Mouse (Mus musculus) intestine, postnatal 0 days (tissue): ENCODE measurements around the gene P2rx7. TPM values are rescaled to one million over a fixed set of nuclear protein-coding genes. Genes with fewer than 3 reads are reported as not detected.

Source experiments
- ATAC-seq: fragments of 200-750 bp; cut with Nextera tagmentation; 2 replicates; pipeline ENCODE4 v1.8.0; 2017; ENCODE audit warnings: mild to moderate bottlenecking, moderate TSS enrichment, moderate library complexity
- H3K27ac ChIP-seq: fragments of 300-500 bp; sonication (generic); 2 replicates; pipeline ENCODE4 v1.5.1; 2014; ENCODE audit warnings: mild to moderate bottlenecking, low read depth, low read length, moderate library complexity
- H3K27me3 ChIP-seq: fragments of 300-500 bp; sonication (generic); replicated peaks from 2 replicates; pipeline ENCODE4 v1.6.1; 2014; ENCODE audit warnings: low read length, mixed read lengths; ENCODE audit not compliant: control insufficient read depth, insufficient read depth
- H3K36me3 ChIP-seq: fragments of 300-500 bp; sonication (generic); 2 replicates; pipeline ENCODE4 v1.6.1; 2014; ENCODE audit warnings: mild to moderate bottlenecking, moderate library complexity; ENCODE audit not compliant: control insufficient read depth, insufficient read depth
- H3K4me1 ChIP-seq: fragments of 300-500 bp; sonication (generic); replicated peaks from 2 replicates; pipeline ENCODE4 v1.6.1; 2014; ENCODE audit warnings: antibody characterized with exemption, low read length, mixed read lengths; ENCODE audit not compliant: control insufficient read depth, insufficient read depth
- H3K4me2 ChIP-seq: fragments of 300-500 bp; sonication (generic); replicated peaks from 2 replicates; pipeline ENCODE4 v1.6.1; 2014; ENCODE audit warnings: low read depth, mild to moderate bottlenecking, moderate library complexity
- H3K4me3 ChIP-seq: fragments of 300-500 bp; sonication (generic); 2 replicates; pipeline ENCODE4 v1.5.1; 2014; ENCODE audit warnings: low read depth, low read length
- H3K9ac ChIP-seq: fragments of 300-500 bp; sonication (generic); 2 replicates; pipeline ENCODE4 v1.6.1; 2014; ENCODE audit warnings: mild to moderate bottlenecking, low read depth, low read length
- H3K9me3 ChIP-seq: fragments of 300-500 bp; sonication (generic); 2 replicates; pipeline ENCODE4 v1.6.1; 2016; ENCODE audit warnings: mixed run types; ENCODE audit not compliant: control insufficient read depth
- CTCF ChIP-seq: sonication (generic); IDR thresholded peaks from 2 replicates; pipeline ENCODE4 v1.5.1; 2016; ENCODE audit warnings: low read depth, mild to moderate bottlenecking, control low read depth, antibody characterized with exemption, moderate library complexity
- WGBS: fragments of 180-500 bp; shearing (Covaris S2); extraction: QIAGEN DNeasy Blood & Tissue Kit; methylation state at CpG from one replicate; pipeline ENCODE4 v1.1.7; 2014; 5-methylcytosine and 5-hydroxymethylcytosine counted together
- polyA plus RNA-seq: library from polyadenylated mRNA; unstranded; fragments of >200 nt; fragmentation: Nextera tagmentation; extraction: Ambion mirVana; gene quantifications from 2 replicates; pipeline ENCODE4 v1.2.1, GENCODE M21; 2015

P2rx7 gene
- polyA plus RNA-seq, 1 experiment from 2014 or later = 1.6 TPM

DNA sequence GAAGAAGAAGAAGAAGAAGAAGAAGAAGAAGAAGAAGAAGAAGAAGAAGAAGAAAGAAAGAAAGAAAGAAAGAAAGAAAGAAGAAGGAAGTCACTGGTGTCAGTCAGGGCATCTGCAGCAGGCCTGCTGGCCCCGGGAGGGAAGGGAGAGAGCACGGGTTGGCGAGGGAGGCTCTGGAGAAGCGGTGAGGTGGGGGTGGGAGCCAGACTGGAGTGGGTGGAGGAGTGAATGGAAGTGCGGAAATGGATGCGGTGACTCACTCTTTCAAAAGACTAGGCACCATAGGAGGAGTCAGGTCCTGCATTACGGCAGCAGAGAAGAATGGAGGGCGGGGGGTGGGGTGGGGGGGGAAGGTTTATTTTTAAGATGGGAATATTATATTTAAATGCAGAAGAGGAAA is 5.6 kb downstream of the P2rx7 start:
- Histone ChIP-seq H3K27me3 (no peaks in the 10 kb centered on the region), H3K9me3 (no peaks in the 10 kb centered on the region), H3K4me3 (no peak overlapping the region), H3K4me2 (no peak overlapping the region), H3K36me3 (no peaks in the 10 kb centered on the region), H3K27ac (no peak overlapping the region), H3K4me1 (no peaks in the 10 kb centered on the region), H3K9ac (no peak overlapping the region)
- TF ChIP-seq CTCF = no peak
- WGBS = 83% methylated on average over 8 of the region's 8 CpGs
- no peak for ATAC-seq

- H3K36me3 ChIP-seq = no peaks in the 10 kb centered on the region
- H3K9me3 ChIP-seq = no peaks in the 10 kb centered on the region
- TF ChIP-seq CTCF = no peak
- H3K9ac ChIP-seq = no peak overlapping the region
- 89% methylated on average over 8 of the region's 8 CpGs for WGBS
- no peaks in the 10 kb centered on the region for H3K27me3 ChIP-seq
- ATAC-seq = no peak
- no peaks in the 10 kb centered on the region for H3K4me1 ChIP-seq
- H3K27ac ChIP-seq = no peak overlapping the region
- no peak overlapping the region for H3K4me2 ChIP-seq
- no peak overlapping the region for H3K4me3 ChIP-seq
Observed at GRCm38 (mm10) chr5:122650100-122650499, 6.4 kb downstream of the P2rx7 start.

DNA sequence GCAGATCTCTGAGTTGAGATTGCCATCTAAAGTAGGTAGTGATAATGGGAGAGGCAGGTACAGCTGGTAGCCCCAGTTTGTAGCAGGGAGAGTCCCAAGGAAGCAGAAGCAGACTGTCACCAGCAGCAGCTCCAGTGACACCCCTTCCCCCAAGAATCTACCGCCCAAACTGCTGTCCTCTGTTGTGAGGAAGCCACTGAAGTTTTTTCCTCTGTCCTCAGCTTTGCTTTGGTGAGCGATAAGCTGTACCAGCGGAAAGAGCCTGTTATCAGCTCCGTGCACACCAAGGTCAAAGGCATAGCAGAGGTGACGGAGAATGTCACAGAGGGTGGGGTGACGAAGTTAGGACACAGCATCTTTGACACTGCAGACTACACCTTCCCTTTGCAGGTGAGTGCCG is 8.8 kb downstream of the P2rx7 start:
- no peak for ATAC-seq
- no peak for TF ChIP-seq CTCF
- H3K9me3 ChIP-seq = no peaks in the 10 kb centered on the region
- 48% methylated on average over 7 of the region's 7 CpGs for WGBS
- H3K4me2 ChIP-seq = no peak overlapping the region
- no peak overlapping the region for H3K4me3 ChIP-seq
- no peak overlapping the region for H3K9ac ChIP-seq
- H3K4me1 ChIP-seq = no peaks in the 10 kb centered on the region
- H3K27ac ChIP-seq = no peak overlapping the region
- H3K36me3 ChIP-seq = no peaks in the 10 kb centered on the region
- no peaks in the 10 kb centered on the region for H3K27me3 ChIP-seq

GRCm38 (mm10) chr5:122653112-122653445 is 9.4 kb downstream of the P2rx7 start:
- H3K36me3 ChIP-seq = no peaks in the 10 kb centered on the region
- ATAC-seq = no peak
- no peak overlapping the region for H3K4me3 ChIP-seq
- H3K9me3 ChIP-seq = no peaks in the 10 kb centered on the region
- H3K4me1 ChIP-seq = no peaks in the 10 kb centered on the region
- no peak for TF ChIP-seq CTCF
- no peaks in the 10 kb centered on the region for H3K27me3 ChIP-seq
- no peak overlapping the region for H3K9ac ChIP-seq
- no peak overlapping the region for H3K27ac ChIP-seq
- 82% methylated on average over 10 of the region's 10 CpGs for WGBS
- no peak overlapping the region for H3K4me2 ChIP-seq

DNA sequence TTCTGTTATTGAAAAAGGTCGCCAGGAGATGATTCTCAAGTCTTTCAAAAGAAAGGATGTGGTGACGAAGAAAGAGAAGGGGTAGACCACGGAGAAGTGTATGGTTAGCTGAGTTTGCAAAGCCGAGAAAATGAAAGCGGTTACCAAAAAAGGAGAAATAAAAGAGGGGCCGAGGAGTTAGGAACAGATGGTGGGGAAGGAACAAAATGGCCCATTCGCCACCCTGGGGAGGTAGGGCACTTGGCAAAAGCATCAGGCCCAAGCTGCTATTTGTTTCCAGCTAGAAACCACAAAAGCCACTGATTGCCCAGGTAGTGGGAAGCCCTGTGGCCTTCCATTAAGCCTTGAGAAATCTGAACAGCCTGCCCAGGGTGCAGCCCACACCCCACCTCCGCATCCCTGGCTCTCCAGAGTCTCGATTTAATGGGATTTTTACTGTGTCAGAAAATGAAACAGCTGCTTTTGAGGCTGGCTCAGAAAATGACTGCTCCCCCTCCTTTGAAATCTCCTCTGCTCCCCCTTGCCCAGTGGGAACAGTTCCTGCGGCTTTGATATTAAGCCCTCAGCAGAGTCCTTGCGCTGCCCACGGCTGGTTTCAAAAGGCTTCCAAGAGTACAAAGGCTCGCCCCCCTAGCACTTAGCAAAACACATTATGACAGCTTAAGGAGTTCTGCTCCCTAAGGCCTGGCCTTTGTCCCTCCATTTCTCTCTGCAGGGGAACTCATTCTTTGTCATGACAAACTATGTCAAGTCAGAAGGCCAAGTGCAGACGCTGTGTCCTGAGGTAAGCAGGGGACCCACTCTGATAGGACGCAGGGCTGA is 9.9 kb downstream of the P2rx7 start:
- no peak for TF ChIP-seq CTCF
- Histone ChIP-seq H3K9ac (no peak overlapping the region), H3K36me3 (no peaks in the 10 kb centered on the region), H3K4me1 (no peaks in the 10 kb centered on the region), H3K4me3 (no peak overlapping the region), H3K4me2 (no peak overlapping the region), H3K27ac (no peak overlapping the region), H3K9me3 (no peaks in the 10 kb centered on the region), H3K27me3 (no peaks in the 10 kb centered on the region)
- WGBS = 75% methylated on average over 15 of the region's 15 CpGs
- no peak for ATAC-seq

GRCm38 (mm10) chr5:122654268-122654573 is 10.5 kb downstream of the P2rx7 start:
- Histone ChIP-seq H3K9me3 (no peaks in the 10 kb centered on the region), H3K4me2 (no peak overlapping the region), H3K9ac (no peak overlapping the region), H3K27ac (no peak overlapping the region), H3K4me3 (no peak overlapping the region), H3K36me3 (no peaks in the 10 kb centered on the region), H3K4me1 (no peaks in the 10 kb centered on the region), H3K27me3 (no peaks in the 10 kb centered on the region)
- 53% methylated on average over 5 of the region's 5 CpGs for WGBS
- TF ChIP-seq CTCF = no peak
- peak; percentile 11; the same call in 1 of the 2 replicates for ATAC-seq
